Mouse (Mus musculus) CH12.LX (cell line): ENCODE measurements at regions not wholly inside any gene's neighbourhood (a gene's known extent, or its start where the extent isn't known, plus 50 kb on each side); places are given as distances from the start of the nearest gene placed in this dataset.

Experiments
- DNase-seq: peaks from one replicate; pipeline ENCODE4 v3.0.0-alpha.2; 2013; ENCODE audit errors: extremely low read depth
- H3K27ac ChIP-seq: 2 replicates; pipeline ENCODE4 v1.5.1; 2012; ENCODE audit warnings: low read depth, mild to moderate bottlenecking, control low read depth, moderate library complexity; ENCODE audit not compliant: insufficient read depth
- H3K27me3 ChIP-seq: replicated peaks from 2 replicates; pipeline ENCODE3; 2012; ENCODE audit warnings: inconsistent platforms
- H3K36me3 ChIP-seq, 2 experiments: replicated peaks in 1 of 2; 2 replicates each; pipeline versions ENCODE3 to v1.6.1; 2012; ENCODE audit warnings: inconsistent platforms in 1 of 2, low read length in 1 of 2, mild to moderate bottlenecking in 1 of 2, mixed read lengths in 1 of 2, moderate library complexity in 1 of 2; ENCODE audit not compliant: control insufficient read depth in 1 of 2, insufficient read depth in 1 of 2
- H3K4me1 ChIP-seq, 2 experiments: 2 replicates each; pipeline ENCODE4 v1.6.1; 2012; ENCODE audit warnings: inconsistent platforms in 1 of 2, moderate library complexity in 1 of 2; ENCODE audit not compliant: insufficient read depth in 2 of 2, control insufficient read depth in 1 of 2
- H3K4me2 ChIP-seq: 2 replicates; pipeline ENCODE4 v1.6.1; 2012; ENCODE audit warnings: low read depth, mild to moderate bottlenecking, control low read depth; ENCODE audit not compliant: poor library complexity, insufficient read depth, severe bottlenecking
- H3K4me3 ChIP-seq, 3 experiments: fragments of 150-350 bp in 1 of 3; sonication (generic) in 1 of 3; replicated peaks in 1 of 3; 2 replicates each; pipeline versions ENCODE3 to v1.5.1; 2011 to 2012; ENCODE audit warnings: low read depth in 2 of 3, low read length in 2 of 3, mild to moderate bottlenecking in 2 of 3, moderate library complexity in 2 of 3, control low read depth in 1 of 3, improper control_type of control experiment in 1 of 3, inconsistent platforms in 1 of 3, mixed read lengths in 1 of 3; ENCODE audit not compliant: poor library complexity in 1 of 3
- H3K79me2 ChIP-seq: replicated peaks from 2 replicates; pipeline ENCODE4 v1.6.1; 2012; ENCODE audit warnings: mild to moderate bottlenecking, moderate library complexity; ENCODE audit not compliant: control insufficient read depth, poor library complexity, insufficient read depth, severe bottlenecking; ENCODE audit errors: extremely low read depth
- H3K9ac ChIP-seq: 2 replicates; pipeline ENCODE4 v1.6.1; 2012; ENCODE audit warnings: low read depth, mild to moderate bottlenecking, control low read depth, moderate library complexity; ENCODE audit not compliant: insufficient read depth
- H3K9me3 ChIP-seq: replicated peaks from 2 replicates; pipeline ENCODE3; 2012; ENCODE audit warnings: low read length, inconsistent platforms, mixed read lengths
- BHLHE40 ChIP-seq: IDR thresholded peaks from 2 replicates; pipeline ENCODE4 v1.6.1; 2011; ENCODE audit warnings: mild to moderate bottlenecking, low read depth, low read length, improper control_type of control experiment
- CHD2 ChIP-seq: IDR thresholded peaks from 2 replicates; pipeline ENCODE4 v1.6.1; 2011; ENCODE audit warnings: low read length, improper control_type of control experiment
- CTCF ChIP-seq, 2 experiments: IDR thresholded peaks in 1 of 2; conservative IDR thresholded peaks in 1 of 2; 2 replicates each; pipeline ENCODE4 v1.5.1; 2011 to 2012; ENCODE audit warnings: low read depth in 2 of 2, low read length in 2 of 2, improper control_type of control experiment in 1 of 2, inconsistent platforms in 1 of 2, mild to moderate bottlenecking in 1 of 2, moderate library complexity in 1 of 2
- ELF1 ChIP-seq: IDR thresholded peaks from 2 replicates; pipeline ENCODE4 v1.6.1; 2014; ENCODE audit warnings: low read depth, mild to moderate bottlenecking, inconsistent platforms, low read length, improper control_type of control experiment
- EP300 ChIP-seq: IDR thresholded peaks from 2 replicates; pipeline ENCODE4 v1.6.1; 2011; ENCODE audit warnings: low read length, improper control_type of control experiment
- HCFC1 ChIP-seq: IDR thresholded peaks from 2 replicates; pipeline ENCODE4 v1.6.1; 2012; ENCODE audit warnings: low read depth, mild to moderate bottlenecking, inconsistent platforms, low read length, improper control_type of control experiment
- IRF4 ChIP-seq: IDR thresholded peaks from 2 replicates; pipeline ENCODE4 v1.6.1; 2014; ENCODE audit warnings: low read depth, mild to moderate bottlenecking, inconsistent platforms, low read length, improper control_type of control experiment
- JUN ChIP-seq: IDR thresholded peaks from 2 replicates; pipeline ENCODE4 v1.6.1; 2011; ENCODE audit warnings: low read depth, mild to moderate bottlenecking, low read length, improper control_type of control experiment, moderate library complexity; ENCODE audit not compliant: insufficient read depth
- KAT2A ChIP-seq: IDR thresholded peaks from 2 replicates; pipeline ENCODE4 v1.6.1; 2012; ENCODE audit warnings: low read length, improper control_type of control experiment, inconsistent platforms; ENCODE audit not compliant: insufficient replicate concordance
- MAZ ChIP-seq: IDR thresholded peaks from 2 replicates; pipeline ENCODE4 v1.6.1; 2012; ENCODE audit warnings: low read depth, mild to moderate bottlenecking, inconsistent platforms, low read length, improper control_type of control experiment, moderate library complexity
- MXI1 ChIP-seq: IDR thresholded peaks from 2 replicates; pipeline ENCODE4 v1.6.1; 2011; ENCODE audit warnings: mild to moderate bottlenecking, low read depth, low read length, improper control_type of control experiment
- POLR2A ChIP-seq: IDR thresholded peaks from 2 replicates; pipeline ENCODE4 v1.6.1; 2011; ENCODE audit warnings: low read depth, mild to moderate bottlenecking, improper control_type of control experiment, low read length
- RAD21 ChIP-seq: IDR thresholded peaks from 2 replicates; pipeline ENCODE4 v1.6.1; 2011; ENCODE audit warnings: low read depth, mild to moderate bottlenecking, low read length, improper control_type of control experiment, moderate library complexity
- SIN3A ChIP-seq: IDR thresholded peaks from 2 replicates; pipeline ENCODE4 v1.6.1; 2012; ENCODE audit warnings: low read length, improper control_type of control experiment, inconsistent platforms
- SMC3 ChIP-seq: IDR thresholded peaks from 2 replicates; pipeline ENCODE4 v1.6.1; 2011; ENCODE audit warnings: low read depth, low read length, improper control_type of control experiment
- TCF12 ChIP-seq: IDR thresholded peaks from 2 replicates; pipeline ENCODE4 v1.6.1; 2014; ENCODE audit warnings: low read depth, mild to moderate bottlenecking, inconsistent platforms, low read length, improper control_type of control experiment
- ZC3H11A ChIP-seq: IDR thresholded peaks from 2 replicates; pipeline ENCODE4 v1.6.1; 2012; ENCODE audit warnings: low read depth, mild to moderate bottlenecking, inconsistent platforms, low read length, improper control_type of control experiment
- ZMIZ1 ChIP-seq: IDR thresholded peaks from 2 replicates; pipeline ENCODE4 v1.6.1; 2012; ENCODE audit warnings: low read depth, mild to moderate bottlenecking, inconsistent platforms, low read length, improper control_type of control experiment
- ZNF384 ChIP-seq: IDR thresholded peaks from 2 replicates; pipeline ENCODE4 v1.6.1; 2012; ENCODE audit warnings: low read depth, low read length, improper control_type of control experiment, inconsistent platforms
- dilution Hi-C: fragments of 300-500 bp; cut with MboI; formaldehyde crosslinking; loops from 2 replicates; pipeline ENCODE4 v1.14.3; 2020; ENCODE audit warnings: low sequenced_read_pairs; ENCODE audit not compliant: extremely low pct_unique_long_range_greater_than_20kb, extremely low pct_ligation_motif_present
- in situ Hi-C: fragments of 300-500 bp; cut with MboI; formaldehyde crosslinking; loops from 3 replicates; pipeline ENCODE4 v1.14.3; 2019; ENCODE audit warnings: low sequenced_read_pairs, low pct_ligation_motif_present, low pct_unique_long_range_greater_than_20kb, mixed read lengths

GRCm38 (mm10) chr3:152034686-152035085 is 131.3 kb downstream of the Gipc2 start:
- H3K9ac ChIP-seq = no peak overlapping the region
- TF ChIP-seq EP300 = no peak
- no peak for TF ChIP-seq CHD2
- TF ChIP-seq TCF12 = no peak
- no peak for TF ChIP-seq MAZ
- TF ChIP-seq SIN3A = no peak
- TF ChIP-seq IRF4 = no peak
- TF ChIP-seq BHLHE40 = no peak
- TF ChIP-seq ZC3H11A = no peak
- no peak for TF ChIP-seq ZNF384
- no peak for TF ChIP-seq ZMIZ1
- TF ChIP-seq RAD21 = no peak; the same call in 1 of the 2 replicates
- no peak for TF ChIP-seq POLR2A
- TF ChIP-seq HCFC1 = no peak
- TF ChIP-seq CTCF (conservative IDR thresholded peaks at IDR 0.05 in 1 of 2, IDR thresholded peaks at IDR 0.05 in 1 of 2; ENCODE audit: low read depth in 2 of 2, low read length in 2 of 2) = peak in 1 of 2 experiments; percentile 47; a peak in 2 of 4 replicates
- no peak for TF ChIP-seq KAT2A
- no peak for TF ChIP-seq ELF1
- TF ChIP-seq SMC3 = peak; percentile 10; the same call in 1 of the 2 replicates
- H3K27me3 ChIP-seq = no peaks in the 10 kb centered on the region
- no peak for DNase-seq
- dilution Hi-C loops = no loop called here
- no peak overlapping the region for H3K4me3 ChIP-seq
- H3K36me3 ChIP-seq = no peaks in the 10 kb centered on the region
- no peaks in the 10 kb centered on the region for H3K79me2 ChIP-seq
- no peak overlapping the region for H3K27ac ChIP-seq
- peaks cover 20 to 21% of the 10 kb centered on the region in 2 experiments for H3K4me1 ChIP-seq
- in situ Hi-C loops = no loop called here
- H3K9me3 ChIP-seq = no peaks in the 10 kb centered on the region
- no peak overlapping the region for H3K4me2 ChIP-seq

GRCm38 (mm10) chr3:152034221-152034620 is 131.8 kb downstream of the Gipc2 start:
- Histone ChIP-seq H3K27ac (no peak overlapping the region), H3K79me2 (no peaks in the 10 kb centered on the region), H3K9me3 (no peaks in the 10 kb centered on the region), H3K36me3 (no peaks in the 10 kb centered on the region), H3K27me3 (no peaks in the 10 kb centered on the region), H3K9ac (no peak overlapping the region), H3K4me1 (peaks cover 25 to 26% of the 10 kb centered on the region in 2 experiments), H3K4me3 (no peak overlapping the region), H3K4me2 (no peak overlapping the region)
- TF ChIP-seq SMC3 = peak; percentile 55
- no peak for TF ChIP-seq JUN
- TF ChIP-seq CTCF (conservative IDR thresholded peaks at IDR 0.05 in 1 of 2, IDR thresholded peaks at IDR 0.05 in 1 of 2; ENCODE audit: low read depth in 2 of 2, low read length in 2 of 2) = peak; percentile 15 to 67; a peak in 2 of 4 replicates
- no peak for TF ChIP-seq HCFC1
- TF ChIP-seq RAD21 = peak; percentile 73
- TF ChIP-seq MXI1 = no peak
- DNase-seq = peak; percentile 32
- dilution Hi-C loops = no loop called here
- in situ Hi-C loops = no loop called here
